Mouse (Mus musculus): Measurements from ENCODE around the gene Chpf. TPM values are rescaled to one million over a fixed set of nuclear protein-coding genes. Genes with fewer than 3 reads are reported as not detected.

The Chpf gene
- total and polyA plus RNA-seq, 3 experiments, result 23.2 to 37.8 (median 25.0) TPM

DNA sequence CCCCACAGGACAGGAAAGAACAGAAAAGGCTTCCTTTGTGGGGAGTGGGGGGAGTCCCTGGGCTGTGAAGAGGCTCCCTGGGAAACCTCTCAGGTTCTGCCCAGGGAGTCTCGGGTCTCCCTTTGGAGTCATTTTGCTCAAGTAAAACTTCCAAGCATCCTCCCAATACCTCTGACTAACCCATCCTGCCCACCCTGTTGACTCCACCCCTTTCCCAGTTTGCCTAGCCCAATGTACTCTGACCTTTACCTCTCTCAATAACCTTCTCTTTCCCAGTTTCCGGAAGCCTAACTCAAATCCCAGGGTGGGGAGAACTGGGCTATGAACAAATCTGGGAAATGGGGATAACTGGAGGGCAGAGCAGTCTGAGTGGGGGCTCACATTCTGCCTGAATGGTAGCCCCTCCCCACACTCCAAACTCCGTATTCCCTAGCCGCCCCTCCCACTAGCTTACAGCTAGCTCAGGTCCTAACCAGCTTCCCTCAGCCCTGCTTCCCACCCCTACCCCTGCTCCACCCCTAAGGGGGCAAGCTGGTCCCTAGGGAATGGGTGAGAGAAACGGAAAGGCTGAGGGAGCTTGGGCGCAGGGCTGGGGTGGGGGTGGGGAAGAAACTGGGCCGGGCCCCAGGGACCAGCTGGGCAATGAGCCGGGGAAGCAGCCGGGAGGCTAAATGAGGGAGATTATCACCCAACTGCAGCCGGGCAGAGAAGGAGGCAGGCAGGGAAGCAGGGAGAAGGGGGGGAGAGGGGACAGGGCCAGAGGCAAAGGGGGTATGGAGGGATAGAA, 31.6 kb downstream of the Chpf start:
- Histone ChIP-seq H3K27me3 (ENCODE audit: control insufficient read depth, insufficient read depth, low read length) (peaks cover 19% of the 10 kb centered on the region), H3K9ac (ENCODE audit: low read depth, low read length) (no peak overlapping the region), H3K4me1 (ENCODE audit: control insufficient read depth, insufficient read depth, low read length) (no peaks in the 10 kb centered on the region), H3K4me3 (no peak overlapping the region), H3K79me2 (replicated peaks; ENCODE audit: control insufficient read depth, insufficient read depth, low read length) (no peaks in the 10 kb centered on the region), H3K36me3 (ENCODE audit: control insufficient read depth, insufficient read depth, low read length) (no peaks in the 10 kb centered on the region), H3K27ac (no peak overlapping the region)
- intact Hi-C loops (cut with DNase I), result no loop called here
- TF ChIP-seq POLR2A (IDR thresholded peaks at IDR 0.05; ENCODE audit: insufficient read depth, low read depth, low read length), result no peak
- 9% methylated on average over 10 of the region's 10 CpGs for WGBS
- peak in 1 of 2 experiments; percentile 26 for DNase-seq

DNA sequence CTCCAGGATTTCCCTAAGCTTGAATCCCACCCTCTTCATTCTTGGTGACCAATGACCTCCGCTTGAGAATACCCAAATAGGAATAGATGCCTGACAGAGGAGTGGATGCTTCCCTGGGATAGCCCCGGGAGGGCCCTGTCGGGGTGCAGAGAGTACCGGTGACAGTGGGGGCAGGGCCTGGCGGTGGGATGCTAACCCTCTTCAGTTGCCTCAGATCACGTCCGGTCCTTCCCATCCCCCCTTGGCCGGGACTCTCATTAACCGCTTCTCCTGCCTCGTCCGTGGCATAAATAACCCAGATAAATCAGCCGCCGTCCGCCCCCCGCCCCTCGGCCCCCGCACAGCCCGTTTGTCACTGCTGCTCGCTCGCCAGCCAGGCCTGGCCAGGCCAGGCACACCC, 32.5 kb downstream of the Chpf start:
- 21% methylated on average over 20 of the region's 20 CpGs for WGBS
- TF ChIP-seq EP300 (IDR thresholded peaks at IDR 0.05; ENCODE audit: insufficient read depth, low read depth, low read length) (no peak), CTCF (IDR thresholded peaks at IDR 0.05) (no peak), POLR2A (IDR thresholded peaks at IDR 0.05; ENCODE audit: insufficient read depth, low read depth, low read length) (no peak)
- no peak for DNase-seq
- Histone ChIP-seq H3K9ac (ENCODE audit: low read depth, low read length) (no peak overlapping the region), H3K4me3 (no peak overlapping the region), H3K36me3 (ENCODE audit: control insufficient read depth, insufficient read depth, low read length) (no peaks in the 10 kb centered on the region), H3K27ac (no peak overlapping the region), H3K27me3 (ENCODE audit: control insufficient read depth, insufficient read depth, low read length) (peaks cover 15% of the 10 kb centered on the region), H3K79me2 (replicated peaks; ENCODE audit: control insufficient read depth, insufficient read depth, low read length) (no peaks in the 10 kb centered on the region), H3K4me1 (ENCODE audit: control insufficient read depth, insufficient read depth, low read length) (no peaks in the 10 kb centered on the region)
- intact Hi-C loops (cut with DNase I), result no loop called here

- Histone ChIP-seq H3K9ac (ENCODE audit: low read depth, low read length) (no peak overlapping the region), H3K27me3 (ENCODE audit: control insufficient read depth, insufficient read depth, low read length) (peaks cover 12% of the 10 kb centered on the region), H3K4me1 (ENCODE audit: control insufficient read depth, insufficient read depth, low read length) (no peaks in the 10 kb centered on the region), H3K4me3 (no peak overlapping the region), H3K36me3 (ENCODE audit: control insufficient read depth, insufficient read depth, low read length) (no peaks in the 10 kb centered on the region), H3K27ac (no peak overlapping the region), H3K79me2 (replicated peaks; ENCODE audit: control insufficient read depth, insufficient read depth, low read length) (no peaks in the 10 kb centered on the region)
- TF ChIP-seq POLR2A (IDR thresholded peaks at IDR 0.05; ENCODE audit: insufficient read depth, low read depth, low read length) (no peak), EP300 (IDR thresholded peaks at IDR 0.05; ENCODE audit: insufficient read depth, low read depth, low read length) (peak; percentile 63; the same call in 1 of the 2 replicates), CTCF (IDR thresholded peaks at IDR 0.05) (peak; percentile 98)
- DNase-seq, result peak; percentile 75 to 81
- intact Hi-C loops (cut with DNase I), result loop anchor here (1.0 kb wide), 1 partner anchor 21 kb away; no protein-coding TSS in a partner anchor
- WGBS, result 6% methylated on average over 22 of the region's 22 CpGs
Measured at GRCm38 (mm10) chr1:75445751-75446611, 33.1 kb downstream of the Chpf start.

DNA sequence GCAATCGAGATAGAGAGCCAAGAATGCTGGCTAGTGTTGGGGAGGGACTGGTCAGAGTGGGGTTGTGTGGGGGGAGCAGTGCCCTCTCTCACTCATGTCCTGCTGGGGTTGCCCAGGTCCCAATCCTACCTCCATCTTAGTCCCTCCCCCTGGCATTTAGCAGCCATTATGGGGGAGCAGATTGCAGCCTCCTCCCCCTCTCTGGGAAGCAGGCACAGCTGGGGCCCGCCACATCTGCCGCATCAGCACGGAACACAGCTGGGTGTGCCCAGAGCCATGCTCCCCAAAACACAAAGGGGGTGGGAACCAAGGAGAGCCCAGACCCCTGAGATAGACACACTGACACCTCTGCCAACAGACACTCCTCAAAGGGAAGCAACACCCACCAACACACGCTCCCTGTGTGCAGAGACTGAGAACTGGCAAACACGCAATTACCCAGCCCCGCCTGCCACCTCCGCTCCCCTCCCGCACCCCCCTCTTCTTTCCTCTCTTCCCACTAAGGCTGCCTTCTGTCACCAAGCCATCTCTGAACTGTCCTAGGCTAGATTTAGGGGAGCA, 33.9 kb downstream of the Chpf start:
- WGBS, result 8% methylated on average over 9 of the region's 9 CpGs
- intact Hi-C loops (cut with DNase I), result loop anchor here (1.0 kb wide), 1 partner anchor 22 kb away; no protein-coding TSS in a partner anchor
- Histone ChIP-seq H3K27ac (no peak overlapping the region), H3K79me2 (replicated peaks; ENCODE audit: control insufficient read depth, insufficient read depth, low read length) (no peaks in the 10 kb centered on the region), H3K9ac (ENCODE audit: low read depth, low read length) (no peak overlapping the region), H3K36me3 (ENCODE audit: control insufficient read depth, insufficient read depth, low read length) (no peaks in the 10 kb centered on the region), H3K27me3 (ENCODE audit: control insufficient read depth, insufficient read depth, low read length) (peaks cover 7% of the 10 kb centered on the region; the same call in 1 of the 2 replicates), H3K4me3 (no peak overlapping the region), H3K4me1 (ENCODE audit: control insufficient read depth, insufficient read depth, low read length) (no peaks in the 10 kb centered on the region)
- no peak for DNase-seq
- TF ChIP-seq CTCF (IDR thresholded peaks at IDR 0.05) (no peak), POLR2A (IDR thresholded peaks at IDR 0.05; ENCODE audit: insufficient read depth, low read depth, low read length) (no peak)

- Histone ChIP-seq H3K27me3 (ENCODE audit: control insufficient read depth, insufficient read depth, low read length) (peaks cover 5% of the 10 kb centered on the region; the same call in 1 of the 2 replicates), H3K4me1 (ENCODE audit: control insufficient read depth, insufficient read depth, low read length) (no peaks in the 10 kb centered on the region), H3K27ac (no peak overlapping the region), H3K79me2 (replicated peaks; ENCODE audit: control insufficient read depth, insufficient read depth, low read length) (no peaks in the 10 kb centered on the region), H3K4me3 (no peak overlapping the region), H3K9ac (ENCODE audit: low read depth, low read length) (no peak overlapping the region), H3K36me3 (ENCODE audit: control insufficient read depth, insufficient read depth, low read length) (no peaks in the 10 kb centered on the region)
- TF ChIP-seq CTCF (IDR thresholded peaks at IDR 0.05), result no peak
- no peak for TF ChIP-seq POLR2A (IDR thresholded peaks at IDR 0.05; ENCODE audit: insufficient read depth, low read depth, low read length)
- no peak for TF ChIP-seq EP300 (IDR thresholded peaks at IDR 0.05; ENCODE audit: insufficient read depth, low read depth, low read length)
- WGBS, result 56% methylated on average over 3 of the region's 3 CpGs
- no peak for DNase-seq
- intact Hi-C loops (cut with DNase I), result no loop called here
Measured at GRCm38 (mm10) chr1:75444208-75444607, 34.9 kb downstream of the Chpf start.
